Mouse (Mus musculus) intestine, embryonic 14.5 days (tissue): ENCODE results near the gene Hspa12b. TPM values are rescaled to one million over a fixed set of nuclear protein-coding genes. Genes with fewer than 3 reads are reported as not detected.

Experiments used
- ATAC-seq: fragments of 200-750 bp; cut with Nextera tagmentation; replicated peaks from 2 replicates; pipeline ENCODE4 v1.8.0; 2017; ENCODE audit warnings: low read depth, moderate number of reproducible peaks, moderate TSS enrichment, moderate library complexity; ENCODE audit not compliant: low FRiP score, low TSS enrichment
- DNase-seq: peaks from one replicate; pipeline ENCODE4 v3.0.0-alpha.2; 2018; ENCODE audit warnings: low spot score
- H3K27ac ChIP-seq: fragments of 300-500 bp; sonication (generic); 2 replicates; pipeline ENCODE4 v1.5.1; 2014; ENCODE audit warnings: low read depth, mild to moderate bottlenecking, control low read depth
- H3K27me3 ChIP-seq: fragments of 300-500 bp; sonication (generic); replicated peaks from 2 replicates; pipeline ENCODE4 v1.6.1; 2014; ENCODE audit warnings: low read length, control low read depth; ENCODE audit not compliant: control insufficient read depth, insufficient read depth
- H3K36me3 ChIP-seq: fragments of 300-500 bp; sonication (generic); 2 replicates; pipeline ENCODE4 v1.6.1; 2014; ENCODE audit warnings: low read length, control low read depth; ENCODE audit not compliant: control insufficient read depth, insufficient read depth
- H3K4me1 ChIP-seq: fragments of 300-500 bp; sonication (generic); replicated peaks from 2 replicates; pipeline ENCODE4 v1.6.1; 2014; ENCODE audit warnings: low read length, control low read depth, mixed read lengths; ENCODE audit not compliant: control insufficient read depth, insufficient read depth
- H3K4me2 ChIP-seq: fragments of 300-500 bp; sonication (generic); 2 replicates; pipeline ENCODE4 v1.6.1; 2014; ENCODE audit warnings: low read length
- H3K4me3 ChIP-seq: fragments of 300-500 bp; sonication (generic); 2 replicates; pipeline ENCODE4 v1.5.1; 2014; ENCODE audit warnings: low read depth, low read length, control low read depth, mixed read lengths
- H3K9ac ChIP-seq: fragments of 300-500 bp; sonication (generic); 2 replicates; pipeline ENCODE4 v1.6.1; 2014; ENCODE audit warnings: mild to moderate bottlenecking, low read length
- H3K9me3 ChIP-seq: fragments of 300-500 bp; sonication (generic); 2 replicates; pipeline ENCODE4 v1.6.1; 2016; ENCODE audit warnings: low read length, control low read depth; ENCODE audit not compliant: control insufficient read depth
- WGBS: fragments of 180-500 bp; shearing (Covaris S2); extraction: QIAGEN DNeasy Blood & Tissue Kit; methylation state at CpG from one replicate; pipeline ENCODE4 v1.1.7; 2014; 5-methylcytosine and 5-hydroxymethylcytosine counted together
- polyA plus RNA-seq: library from polyadenylated mRNA; unstranded; fragments of >200 nt; fragmentation: Nextera tagmentation; extraction: Ambion mirVana; gene quantifications from 2 replicates; pipeline ENCODE4 v1.2.1, GENCODE M21; 2014

The Hspa12b gene
- polyA plus RNA-seq, result 5.4 and 6.8 TPM in 2 replicates

GRCm38 (mm10) chr2:131127161-131127730 lies at the start of gene Hspa12b:
Gene Hspa12b, plus strand, starts transcription at chr2:131127280.
- Histone ChIP-seq H3K9me3 (no peaks in the 10 kb centered on the region), H3K9ac (peak within 1 kb of the TSS; percentile 81), H3K4me2 (peak within 1 kb of the TSS; percentile 64), H3K36me3 (0 out of 2 replicates have a peak, but pooled peaks cover 1% of the 10 kb centered on the region), H3K4me3 (peak within 1 kb of the TSS; percentile 58), H3K27ac (peak within 1 kb of the TSS; percentile 72), H3K4me1 (peaks cover 16% of the 10 kb centered on the region), H3K27me3 (no peaks in the 10 kb centered on the region)
- DNase-seq, result peak; percentile 84
- WGBS, result under 1% methylated on average over 26 of the region's 28 CpGs
- peak; percentile 90 for ATAC-seq

- H3K4me2 ChIP-seq, result no peak overlapping the region
- no peaks in the 10 kb centered on the region for H3K4me1 ChIP-seq
- no peak for ATAC-seq
- H3K9ac ChIP-seq, result no peak overlapping the region
- no peaks in the 10 kb centered on the region for H3K9me3 ChIP-seq
- 81% methylated on average over 5 of the region's 5 CpGs for WGBS
- DNase-seq, result no peak
- no peak overlapping the region for H3K4me3 ChIP-seq
- no peaks in the 10 kb centered on the region for H3K36me3 ChIP-seq
- no peak overlapping the region for H3K27ac ChIP-seq
- no peaks in the 10 kb centered on the region for H3K27me3 ChIP-seq
These were observed 46.6 kb upstream of the Hspa12b start for GRCm38 (mm10) chr2:131080507-131080906.

GRCm38 (mm10) chr2:131084206-131084605 lies 42.9 kb upstream of the Hspa12b start:
- DNase-seq (no peak), ATAC-seq (no peak)
- Histone ChIP-seq H3K4me3 (no peak overlapping the region), H3K4me2 (no peak overlapping the region), H3K9ac (no peak overlapping the region), H3K4me1 (no peaks in the 10 kb centered on the region), H3K36me3 (no peaks in the 10 kb centered on the region), H3K27me3 (no peaks in the 10 kb centered on the region), H3K9me3 (no peaks in the 10 kb centered on the region), H3K27ac (no peak overlapping the region)
- WGBS, result 85% methylated on average over 4 of the region's 4 CpGs

GRCm38 (mm10) chr2:131086667-131087390 lies 40.3 kb upstream of the Hspa12b start, which contains the start of gene Siglec1:
Gene Siglec1, minus strand, starts transcription at chr2:131086765.
- Histone ChIP-seq H3K9me3 (no peaks in the 10 kb centered on the region), H3K9ac (no peak within 1 kb of the TSS), H3K4me3 (no peak within 1 kb of the TSS), H3K4me2 (no peak within 1 kb of the TSS), H3K27ac (no peak within 1 kb of the TSS), H3K27me3 (no peaks in the 10 kb centered on the region), H3K4me1 (no peaks in the 10 kb centered on the region), H3K36me3 (no peaks in the 10 kb centered on the region)
- ATAC-seq, result no peak
- 83% methylated on average over 11 of the region's 11 CpGs for WGBS
- DNase-seq, result no peak

GRCm38 (mm10) chr2:131088581-131088980 lies 38.5 kb upstream of the Hspa12b start:
- no peaks in the 10 kb centered on the region for H3K9me3 ChIP-seq
- H3K27me3 ChIP-seq, result no peaks in the 10 kb centered on the region
- H3K9ac ChIP-seq, result no peak overlapping the region
- WGBS, result 66% methylated on average over 4 of the region's 4 CpGs
- H3K4me3 ChIP-seq, result no peak overlapping the region
- no peak for ATAC-seq
- H3K36me3 ChIP-seq, result no peaks in the 10 kb centered on the region
- DNase-seq, result no peak
- H3K27ac ChIP-seq, result no peak overlapping the region
- H3K4me1 ChIP-seq, result no peaks in the 10 kb centered on the region
- no peak overlapping the region for H3K4me2 ChIP-seq

- no peaks in the 10 kb centered on the region for H3K27me3 ChIP-seq
- no peaks in the 10 kb centered on the region for H3K36me3 ChIP-seq
- WGBS, result 65% methylated on average over 1 of the region's 1 CpGs
- ATAC-seq (no peak), DNase-seq (no peak)
- H3K4me1 ChIP-seq, result no peaks in the 10 kb centered on the region
- no peak overlapping the region for H3K27ac ChIP-seq
- H3K9ac ChIP-seq, result no peak overlapping the region
- H3K4me2 ChIP-seq, result no peak overlapping the region
- no peak overlapping the region for H3K4me3 ChIP-seq
- H3K9me3 ChIP-seq, result no peaks in the 10 kb centered on the region
These were observed 37.4 kb upstream of the Hspa12b start for GRCm38 (mm10) chr2:131089634-131090033.

- DNase-seq, result no peak
- WGBS, result 67% methylated on average over 3 of the region's 3 CpGs
- H3K4me2 ChIP-seq, result no peak overlapping the region
- H3K4me3 ChIP-seq, result no peak overlapping the region
- H3K36me3 ChIP-seq, result no peaks in the 10 kb centered on the region
- peaks cover under 1% of the 10 kb centered on the region; the same call in 1 of the 2 replicates for H3K4me1 ChIP-seq
- no peak overlapping the region for H3K9ac ChIP-seq
- no peaks in the 10 kb centered on the region for H3K27me3 ChIP-seq
- ATAC-seq, result no peak
- H3K27ac ChIP-seq, result no peak overlapping the region
- no peaks in the 10 kb centered on the region for H3K9me3 ChIP-seq
These were observed 36.2 kb upstream of the Hspa12b start for GRCm38 (mm10) chr2:131090852-131091251.

GRCm38 (mm10) chr2:131093577-131093976 lies 33.5 kb upstream of the Hspa12b start:
- H3K4me1 ChIP-seq, result peaks cover 7% of the 10 kb centered on the region; the same call in 1 of the 2 replicates
- H3K27ac ChIP-seq, result no peak overlapping the region
- H3K4me2 ChIP-seq, result no peak overlapping the region
- H3K9ac ChIP-seq, result no peak overlapping the region
- H3K4me3 ChIP-seq, result no peak overlapping the region
- no peak for DNase-seq
- H3K36me3 ChIP-seq, result no peaks in the 10 kb centered on the region
- 87% methylated on average over 5 of the region's 5 CpGs for WGBS
- no peaks in the 10 kb centered on the region for H3K9me3 ChIP-seq
- H3K27me3 ChIP-seq, result no peaks in the 10 kb centered on the region
- ATAC-seq, result no peak
